Mouse (Mus musculus) Muller cell, postnatal 12 days (primary cell): ENCODE results near the gene Olfr1412.

ENCODE experiments used
- DNase-seq: peaks from one replicate; pipeline ENCODE4 v3.0.0-alpha.2; 2015; ENCODE audit errors: inconsistent ontology term

The Olfr1412 gene

DNA sequence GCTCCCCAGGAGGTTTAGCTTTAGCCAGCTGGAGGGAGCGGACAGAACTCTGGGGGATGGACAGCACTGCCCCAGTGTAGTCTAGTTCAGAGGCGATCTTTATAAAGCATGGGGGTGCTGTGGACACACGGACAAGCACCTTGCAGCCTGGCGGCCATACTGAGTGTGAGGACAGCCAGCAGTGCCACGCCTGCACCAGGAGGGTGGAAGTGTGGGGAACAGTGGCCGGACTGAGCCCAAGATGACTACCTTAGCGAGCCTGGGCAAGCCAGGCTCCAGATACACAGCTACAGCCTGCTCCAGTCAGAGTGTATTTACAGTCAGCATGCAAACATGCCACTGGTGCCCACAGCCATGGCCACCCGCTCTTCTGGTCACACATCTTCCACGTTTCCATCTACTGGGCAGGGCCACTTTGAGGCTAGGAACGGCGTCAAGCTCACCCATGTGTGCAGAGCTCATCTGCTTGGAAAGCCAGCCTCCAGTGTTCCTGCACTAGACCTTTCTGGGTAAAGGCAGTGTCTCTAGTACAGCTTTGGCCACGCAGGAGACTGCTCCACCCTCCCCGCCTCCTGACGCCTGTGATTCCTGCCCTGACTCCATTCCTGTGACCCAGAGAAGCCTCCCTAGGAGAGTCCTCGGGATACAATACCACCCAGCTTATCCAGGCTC, 52.1 kb downstream of the Olfr1412 start:
- DNase-seq, result no peak

DNA sequence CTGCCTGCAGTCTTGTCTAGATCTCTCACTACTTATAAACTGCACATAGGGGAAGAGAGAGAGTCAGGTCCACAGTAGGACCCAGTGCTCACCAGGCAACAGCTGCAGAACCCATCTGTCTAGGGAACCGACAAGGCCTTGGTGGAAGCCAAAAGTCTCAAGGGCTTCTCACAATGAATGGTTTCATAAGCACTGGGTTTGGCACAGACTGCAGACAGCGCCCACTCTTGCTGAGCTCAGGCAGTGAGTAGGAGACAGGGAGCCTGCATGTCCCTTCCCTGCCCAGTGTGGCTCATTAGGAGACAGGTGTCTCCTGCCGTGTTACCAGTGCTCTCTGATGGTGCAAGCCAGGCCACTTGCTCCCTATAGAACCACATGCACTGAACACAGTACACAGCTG, 52.6 kb downstream of the Olfr1412 start:
- DNase-seq, result no peak

GRCm38 (mm10) chr1:92638736-92639135, 53.2 kb downstream of the Olfr1412 start:
- no peak for DNase-seq

DNA sequence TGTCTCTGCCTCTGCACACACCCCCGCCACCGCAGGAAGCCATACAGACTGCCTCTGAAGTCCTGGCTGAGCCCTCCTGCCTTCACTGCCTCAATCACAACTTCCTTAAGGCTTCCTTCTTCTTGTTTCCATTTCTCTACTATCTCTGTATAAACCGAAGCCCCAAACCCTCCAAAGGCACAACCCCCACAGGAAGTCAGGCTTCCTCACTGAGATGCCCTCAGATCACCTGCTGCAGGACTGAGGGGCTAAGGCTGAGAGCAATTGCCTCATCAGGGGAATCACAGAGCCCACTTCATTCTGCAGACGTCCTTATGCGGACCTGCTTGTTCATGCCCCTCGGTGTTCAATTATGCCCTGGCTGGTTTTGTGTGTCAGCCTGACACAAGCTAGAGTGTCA, 54.8 kb downstream of the Olfr1412 start:
- no peak for DNase-seq
